Mouse (Mus musculus): Measurements from ENCODE around the gene Fam57b. TPM values are rescaled to one million over a fixed set of nuclear protein-coding genes. Genes with fewer than 3 reads are reported as not detected.

Gene Fam57b
- polyA plus RNA-seq, 1 experiment from 2014 or later = 40.6 TPM

DNA sequence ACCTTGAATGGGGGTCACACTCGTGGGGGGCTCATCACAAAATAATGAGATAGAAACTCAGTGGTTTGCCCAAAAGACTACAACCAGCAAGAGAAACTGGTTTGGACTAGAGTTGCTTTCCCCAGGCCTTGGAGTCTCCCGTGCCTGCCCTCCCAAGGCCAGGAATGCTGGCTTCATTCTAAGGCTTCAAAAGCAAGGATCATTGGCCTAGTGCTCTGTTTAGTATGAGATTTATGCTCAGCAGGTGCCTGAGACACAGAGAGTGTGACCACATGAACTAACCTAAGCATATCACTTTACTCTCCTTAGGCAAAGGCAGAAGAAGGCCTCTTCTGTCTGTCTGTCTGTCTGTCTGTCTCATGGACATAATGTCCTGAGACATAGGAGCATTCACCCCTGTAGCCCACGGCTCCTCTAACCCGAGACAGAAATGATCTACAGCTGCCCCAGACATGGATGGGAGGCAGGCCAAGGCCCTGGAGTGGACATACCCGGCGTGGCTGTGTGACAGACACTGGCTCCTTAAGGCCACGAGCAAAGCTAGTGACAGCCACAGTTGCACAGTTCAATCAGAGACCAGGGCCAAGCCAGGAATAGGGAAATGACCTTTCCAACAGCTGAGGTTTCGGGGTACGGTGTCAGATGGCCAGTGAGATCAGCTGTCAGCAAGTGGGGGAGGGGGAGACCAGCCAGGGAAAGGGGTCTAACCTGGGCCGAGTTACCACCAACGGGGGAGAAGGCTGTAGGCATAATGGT is 4.8 kb downstream of the Fam57b start:
- H3K4me3 ChIP-seq = no peak overlapping the region
- no peak overlapping the region for H3K27ac ChIP-seq (replicated peaks)
- no peaks in the 10 kb centered on the region for H3K27me3 ChIP-seq
- no peaks in the 10 kb centered on the region for H3K9me3 ChIP-seq
- 88% methylated on average over 11 of the region's 11 CpGs for WGBS
- H3K36me3 ChIP-seq = 0 out of 2 replicates have a peak, but pooled peaks cover 10% of the 10 kb centered on the region
- no peak for ATAC-seq (ENCODE audit: low read depth)
- H3K4me2 ChIP-seq = no peak overlapping the region
- peaks cover 25% of the 10 kb centered on the region for H3K4me1 ChIP-seq (replicated peaks)
- no peak overlapping the region for H3K9ac ChIP-seq

DNA sequence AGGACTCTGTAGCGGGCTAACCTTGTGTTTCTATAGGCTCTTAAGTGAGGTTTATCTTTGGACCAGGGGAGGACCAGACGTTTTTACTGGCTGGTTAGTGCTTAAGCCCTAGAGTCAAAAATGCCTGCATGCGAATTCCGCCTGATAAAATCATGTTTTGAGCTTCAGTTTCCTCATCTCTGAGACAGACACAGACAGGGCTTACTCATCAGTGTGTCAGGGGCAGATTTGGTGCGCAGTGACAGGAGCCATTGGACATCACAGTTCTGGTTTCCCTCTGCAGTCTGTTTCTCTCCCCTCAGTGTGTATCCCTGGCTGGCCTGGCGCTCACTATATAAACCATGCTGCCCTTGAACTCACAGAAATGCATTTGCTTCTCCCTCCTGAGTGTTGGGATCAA is 5.7 kb downstream of the Fam57b start:
- Histone ChIP-seq H3K4me3 (no peak overlapping the region), H3K27ac (replicated peaks) (no peak overlapping the region), H3K36me3 (0 out of 2 replicates have a peak, but pooled peaks cover 10% of the 10 kb centered on the region), H3K4me1 (replicated peaks) (peaks cover 25% of the 10 kb centered on the region), H3K27me3 (no peaks in the 10 kb centered on the region), H3K9ac (no peak overlapping the region), H3K9me3 (no peaks in the 10 kb centered on the region), H3K4me2 (no peak overlapping the region)
- ATAC-seq (ENCODE audit: low read depth) = no peak
- WGBS = 92% methylated on average over 6 of the region's 6 CpGs

DNA sequence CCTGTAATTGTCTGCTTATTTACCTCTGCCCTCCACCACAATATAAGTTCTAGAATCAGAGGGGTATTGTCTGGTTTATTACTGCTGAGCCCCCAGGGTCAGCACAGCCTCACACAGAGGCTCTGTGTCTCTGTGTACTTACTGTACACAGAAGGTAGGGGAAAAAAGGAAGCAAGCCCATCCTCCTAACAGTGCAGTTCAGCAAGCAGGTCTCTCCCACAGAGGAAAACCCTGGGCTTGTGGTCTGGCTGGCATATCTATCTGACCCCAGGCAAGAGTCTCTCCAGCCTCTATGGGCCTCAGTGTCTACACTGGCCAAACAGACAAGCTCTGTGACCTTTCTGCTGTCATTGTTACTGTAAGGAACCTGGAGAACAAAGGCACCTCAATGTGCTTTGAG is 6.3 kb downstream of the Fam57b start:
- ATAC-seq (ENCODE audit: low read depth) = no peak
- Histone ChIP-seq H3K4me2 (no peak overlapping the region), H3K36me3 (0 out of 2 replicates have a peak, but pooled peaks cover 10% of the 10 kb centered on the region), H3K27ac (replicated peaks) (no peak overlapping the region), H3K9me3 (no peaks in the 10 kb centered on the region), H3K27me3 (no peaks in the 10 kb centered on the region), H3K9ac (no peak overlapping the region), H3K4me3 (no peak overlapping the region), H3K4me1 (replicated peaks) (peaks cover 28% of the 10 kb centered on the region)

DNA sequence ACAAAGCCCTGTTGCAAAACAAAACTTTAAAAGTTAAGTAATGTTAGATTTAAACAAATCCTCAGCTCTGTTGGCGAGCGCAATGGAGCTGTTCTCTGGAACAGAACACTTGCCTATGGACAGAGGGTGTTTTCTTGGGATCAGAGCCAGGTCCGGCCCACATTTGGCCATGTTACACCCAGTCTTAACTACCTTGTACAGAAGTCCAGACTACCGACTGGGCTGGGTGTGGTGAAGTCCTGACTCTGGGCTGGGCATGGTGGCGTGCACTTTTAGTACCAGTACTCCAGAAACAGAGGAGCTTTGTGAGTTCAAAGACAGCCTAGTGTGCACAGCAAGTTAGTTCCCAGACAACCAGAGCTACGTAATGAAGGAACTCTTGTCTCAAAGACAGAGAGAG is 9.5 kb downstream of the Fam57b start:
- no peak overlapping the region for H3K4me2 ChIP-seq
- H3K27ac ChIP-seq (replicated peaks) = no peak overlapping the region
- H3K9ac ChIP-seq = 0 out of 2 replicates have a peak overlapping the region, but pooled peaks have one; percentile 84
- H3K4me3 ChIP-seq = no peak overlapping the region
- 83% methylated on average over 6 of the region's 6 CpGs for WGBS
- ATAC-seq (ENCODE audit: low read depth) = no peak
- no peaks in the 10 kb centered on the region for H3K27me3 ChIP-seq
- 0 out of 2 replicates have a peak, but pooled peaks cover 10% of the 10 kb centered on the region for H3K36me3 ChIP-seq
- H3K9me3 ChIP-seq = no peaks in the 10 kb centered on the region
- peaks cover 23% of the 10 kb centered on the region for H3K4me1 ChIP-seq (replicated peaks)

DNA sequence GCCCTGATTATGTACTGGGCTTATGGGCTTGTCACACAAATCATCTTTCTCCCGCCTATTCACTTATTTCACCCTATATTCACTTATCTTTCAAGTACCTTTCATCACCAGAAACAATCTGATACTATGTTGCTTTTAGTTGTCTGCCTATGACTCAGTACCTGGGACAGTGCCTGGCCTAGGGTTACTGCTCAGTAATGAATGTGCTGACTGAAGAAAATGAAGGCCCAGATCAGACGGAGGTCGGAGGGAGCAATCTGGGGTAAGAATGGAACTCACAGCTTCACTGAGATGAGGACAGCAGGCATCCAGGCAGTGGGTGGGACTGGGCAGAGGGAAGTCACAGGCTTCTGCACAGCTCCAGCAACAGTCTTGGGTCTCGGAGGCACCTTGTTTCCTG is 9.9 kb downstream of the Fam57b start:
- Histone ChIP-seq H3K9me3 (no peaks in the 10 kb centered on the region), H3K27ac (replicated peaks) (0 out of 2 replicates have a peak overlapping the region, but pooled peaks have one; percentile 13), H3K4me2 (peak overlapping the region; percentile 86), H3K27me3 (no peaks in the 10 kb centered on the region), H3K4me3 (no peak overlapping the region), H3K9ac (peak overlapping the region; percentile 84), H3K36me3 (0 out of 2 replicates have a peak, but pooled peaks cover 10% of the 10 kb centered on the region), H3K4me1 (replicated peaks) (peaks cover 23% of the 10 kb centered on the region)
- ATAC-seq (ENCODE audit: low read depth) = no peak
- WGBS = 78% methylated on average over 4 of the region's 4 CpGs

DNA sequence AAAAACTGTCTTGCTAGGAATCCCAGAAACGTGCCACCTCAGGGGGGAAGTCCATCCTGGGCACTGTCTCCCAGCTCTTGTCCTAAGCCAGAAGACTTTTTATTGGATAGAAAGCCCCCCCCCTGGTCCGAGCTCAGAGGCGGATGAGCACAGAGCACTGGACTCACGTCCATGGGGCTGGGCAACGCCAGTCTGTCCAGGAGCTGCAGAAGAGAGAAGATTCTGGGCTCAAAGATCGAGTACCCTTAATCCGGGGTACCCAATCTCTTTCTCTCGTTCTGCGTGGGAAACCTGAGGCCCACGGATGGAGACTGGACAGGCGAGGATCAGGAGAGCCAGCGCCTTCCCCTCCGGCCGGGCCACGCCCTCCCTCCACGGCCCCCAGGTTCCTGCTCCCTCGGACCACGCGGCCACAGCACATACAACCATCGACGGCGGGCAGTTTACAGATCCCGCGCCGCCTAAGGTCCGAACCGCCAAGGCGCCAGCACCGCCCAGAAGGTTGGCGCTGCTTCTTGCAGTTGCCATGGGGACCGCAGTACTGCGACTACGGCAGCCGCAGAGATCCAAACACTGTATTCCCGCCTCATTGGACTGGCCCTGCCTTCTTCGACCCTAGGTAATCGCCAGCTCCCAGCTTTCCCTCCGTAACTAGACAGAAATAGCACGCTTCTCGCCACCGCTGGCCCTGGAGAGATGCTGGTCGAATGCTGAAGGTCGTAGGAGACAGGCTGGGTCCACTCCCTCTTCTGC is 11.4 kb downstream of the Fam57b start:
- Histone ChIP-seq H3K27ac (replicated peaks) (peak overlapping the region; percentile 76), H3K9ac (peak overlapping the region; percentile 84), H3K9me3 (no peaks in the 10 kb centered on the region), H3K4me1 (replicated peaks) (peaks cover 23% of the 10 kb centered on the region), H3K4me3 (peak overlapping the region; percentile 71), H3K36me3 (0 out of 2 replicates have a peak, but pooled peaks cover 3% of the 10 kb centered on the region), H3K27me3 (no peaks in the 10 kb centered on the region), H3K4me2 (peak overlapping the region; percentile 86)
- peak; percentile 92 for ATAC-seq (ENCODE audit: low read depth)
- WGBS = under 1% methylated on average over 43 of the region's 43 CpGs

DNA sequence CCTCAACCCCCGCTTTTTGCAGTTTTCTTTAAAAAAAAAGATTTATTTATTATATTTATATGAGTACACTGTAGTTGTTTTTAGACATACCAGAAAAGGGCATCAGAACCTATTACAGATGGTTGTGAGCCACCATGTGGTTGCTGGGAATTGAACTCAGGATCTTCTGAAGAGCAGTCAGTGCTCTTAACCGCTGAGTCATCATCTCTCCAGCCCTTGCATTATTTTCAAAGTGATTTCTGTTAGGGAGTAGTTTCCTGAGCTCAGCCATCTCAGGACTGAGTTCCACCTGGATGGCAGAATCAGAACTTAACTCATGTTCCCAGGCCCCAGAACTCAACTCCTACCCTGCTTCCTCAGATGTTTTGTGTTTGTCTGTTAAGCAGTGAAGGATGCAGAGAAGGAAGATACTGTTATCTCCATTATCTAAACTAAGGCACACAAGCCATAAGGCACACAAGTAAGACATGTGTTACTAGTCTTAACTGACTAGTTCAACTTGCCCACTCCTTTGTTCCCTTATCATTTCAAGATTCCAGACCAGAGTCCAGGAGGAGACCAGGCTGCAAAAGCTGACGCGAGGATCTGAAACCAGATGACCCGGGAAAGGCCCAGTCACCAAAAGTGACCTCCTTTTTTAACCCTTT is 12.4 kb downstream of the Fam57b start:
- Histone ChIP-seq H3K27ac (replicated peaks) (peak overlapping the region; percentile 76; the same call in 1 of the 2 replicates), H3K4me3 (0 out of 2 replicates have a peak overlapping the region, but pooled peaks have one; percentile 71), H3K4me1 (replicated peaks) (peaks cover 23% of the 10 kb centered on the region), H3K27me3 (no peaks in the 10 kb centered on the region), H3K9ac (peak overlapping the region; percentile 84; the same call in 1 of the 2 replicates), H3K9me3 (no peaks in the 10 kb centered on the region), H3K4me2 (peak overlapping the region; percentile 86), H3K36me3 (no peaks in the 10 kb centered on the region)
- 76% methylated on average over 5 of the region's 5 CpGs for WGBS
- no peak for ATAC-seq (ENCODE audit: low read depth)

DNA sequence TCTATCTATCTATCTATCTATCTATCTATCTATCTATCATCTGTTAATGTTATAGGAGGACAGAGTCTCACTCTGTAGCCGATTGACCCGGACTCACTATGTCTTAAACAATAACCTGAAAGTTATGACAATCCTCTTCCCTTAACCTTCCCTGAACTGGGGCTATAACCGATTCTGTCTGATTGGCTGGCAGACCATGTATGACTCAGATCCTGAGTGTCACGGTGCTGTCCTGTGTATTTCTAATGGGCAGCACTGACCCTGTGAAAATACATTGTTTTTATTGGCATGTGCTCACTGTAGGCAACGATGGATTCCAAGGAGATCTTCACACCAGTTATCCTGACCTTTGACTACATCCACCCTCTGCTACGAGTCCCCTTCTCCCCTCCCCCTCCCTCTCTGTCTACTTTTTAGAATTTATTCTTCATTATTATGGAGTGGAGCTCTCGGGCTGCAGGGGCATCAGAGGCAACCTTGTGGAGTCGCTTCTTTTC is 18.3 kb downstream of the Fam57b start:
- ATAC-seq (ENCODE audit: low read depth) = no peak
- H3K4me3 ChIP-seq = no peak overlapping the region
- 0 out of 2 replicates have a peak, but pooled peaks cover 4% of the 10 kb centered on the region for H3K9me3 ChIP-seq
- no peaks in the 10 kb centered on the region for H3K27me3 ChIP-seq
- H3K9ac ChIP-seq = no peak overlapping the region
- H3K27ac ChIP-seq (replicated peaks) = no peak overlapping the region
- WGBS = 53% methylated on average over 8 of the region's 8 CpGs
- no peaks in the 10 kb centered on the region for H3K36me3 ChIP-seq
- no peak overlapping the region for H3K4me2 ChIP-seq
- H3K4me1 ChIP-seq (replicated peaks) = no peaks in the 10 kb centered on the region

DNA sequence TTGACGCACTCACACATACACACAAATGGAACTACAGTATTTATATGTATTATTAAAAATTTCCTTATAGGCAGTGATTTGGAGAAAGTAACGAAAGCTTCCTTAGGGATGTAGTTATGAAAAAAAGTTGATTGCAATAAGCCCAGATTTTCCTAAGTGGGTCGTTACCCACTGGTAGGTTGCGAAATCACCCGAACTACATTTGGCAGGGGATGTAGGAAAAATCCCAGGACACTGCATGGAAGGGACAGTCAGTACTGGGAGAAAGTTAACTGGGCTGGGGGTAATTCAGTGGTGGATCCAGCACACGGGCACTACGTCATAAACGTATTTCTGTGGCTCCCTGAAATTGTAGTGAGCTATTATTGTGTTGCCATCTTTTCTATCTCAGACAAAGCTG is 19.0 kb downstream of the Fam57b start:
- H3K36me3 ChIP-seq = no peaks in the 10 kb centered on the region
- WGBS = 89% methylated on average over 8 of the region's 8 CpGs
- no peak for ATAC-seq (ENCODE audit: low read depth)

DNA sequence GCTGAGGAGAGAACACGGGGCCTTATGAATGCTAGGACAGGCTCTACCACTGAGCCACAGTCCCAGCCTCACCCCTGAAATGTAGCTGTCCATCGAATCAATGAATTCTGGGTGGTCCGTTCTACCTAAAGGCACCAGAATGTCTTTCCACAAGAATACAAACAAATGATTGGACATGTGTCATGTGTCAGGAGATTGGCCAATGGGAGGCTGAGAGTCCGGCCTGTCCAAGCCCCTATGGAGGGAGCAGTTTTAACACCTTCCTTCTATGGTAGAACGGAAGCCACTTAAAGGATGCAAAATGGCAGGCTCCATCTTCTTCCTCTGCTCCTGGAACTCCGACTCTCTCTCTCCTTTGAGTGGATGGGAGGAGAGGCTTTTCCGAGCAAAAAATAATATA is 20.1 kb downstream of the Fam57b start:
- 90% methylated on average over 7 of the region's 7 CpGs for WGBS
- Histone ChIP-seq H3K9ac (no peak overlapping the region), H3K4me1 (replicated peaks) (peaks cover 12% of the 10 kb centered on the region), H3K4me2 (no peak overlapping the region), H3K27me3 (no peaks in the 10 kb centered on the region), H3K9me3 (0 out of 2 replicates have a peak, but pooled peaks cover 4% of the 10 kb centered on the region), H3K36me3 (no peaks in the 10 kb centered on the region), H3K27ac (replicated peaks) (no peak overlapping the region), H3K4me3 (no peak overlapping the region)
- ATAC-seq (ENCODE audit: low read depth) = no peak

More for the DNA sequence above, 19.0 kb downstream of the Fam57b start:
- H3K9me3 ChIP-seq = 0 out of 2 replicates have a peak, but pooled peaks cover 4% of the 10 kb centered on the region
- no peak overlapping the region for H3K4me2 ChIP-seq
- H3K4me3 ChIP-seq = no peak overlapping the region
- H3K4me1 ChIP-seq (replicated peaks) = 0 out of 2 replicates have a peak, but pooled peaks cover under 1% of the 10 kb centered on the region
- H3K27me3 ChIP-seq = no peaks in the 10 kb centered on the region
- no peak overlapping the region for H3K27ac ChIP-seq (replicated peaks)
- no peak overlapping the region for H3K9ac ChIP-seq

DNA sequence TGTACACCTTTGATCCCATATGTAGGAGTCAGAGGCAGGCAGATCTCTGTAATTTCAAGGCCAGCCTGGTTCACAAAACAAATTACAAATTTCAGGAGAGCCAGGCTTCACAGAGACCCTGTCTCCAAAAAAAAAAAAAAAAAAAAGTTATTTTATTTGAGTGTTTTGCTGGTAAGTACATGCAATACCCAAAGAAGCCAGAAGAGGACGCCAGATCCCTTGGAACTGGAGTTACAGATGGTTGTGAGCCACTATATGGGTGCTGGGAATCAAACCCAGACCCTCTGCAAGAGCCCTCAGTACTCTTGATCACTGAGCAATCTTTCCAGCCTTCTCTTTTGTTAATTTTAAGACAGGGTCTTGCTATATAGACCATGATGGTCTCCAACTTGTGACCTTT is 21.4 kb downstream of the Fam57b start:
- ATAC-seq (ENCODE audit: low read depth) = no peak
- WGBS = 50% methylated on average over 1 of the region's 1 CpGs

More for the DNA sequence above, 21.4 kb downstream of the Fam57b start:
- Histone ChIP-seq H3K36me3 (no peaks in the 10 kb centered on the region), H3K9me3 (0 out of 2 replicates have a peak, but pooled peaks cover 4% of the 10 kb centered on the region), H3K4me3 (no peak overlapping the region), H3K27ac (replicated peaks) (no peak overlapping the region), H3K9ac (no peak overlapping the region), H3K27me3 (no peaks in the 10 kb centered on the region), H3K4me1 (replicated peaks) (peaks cover 17% of the 10 kb centered on the region), H3K4me2 (no peak overlapping the region)

Data from neural tube, embryonic 13.5 days (tissue).